Mouse (Mus musculus): ENCODE measurements around the gene Clp1.
A peak's percentile ranks its signal among the peaks of the same experiment; 100 is the strongest.
"Not testable (repeated sequence)": the region's sequence is repeated elsewhere in the genome, so short reads cannot be mapped to it uniquely, and the experiment has no call there.

Gene Clp1

DNA sequence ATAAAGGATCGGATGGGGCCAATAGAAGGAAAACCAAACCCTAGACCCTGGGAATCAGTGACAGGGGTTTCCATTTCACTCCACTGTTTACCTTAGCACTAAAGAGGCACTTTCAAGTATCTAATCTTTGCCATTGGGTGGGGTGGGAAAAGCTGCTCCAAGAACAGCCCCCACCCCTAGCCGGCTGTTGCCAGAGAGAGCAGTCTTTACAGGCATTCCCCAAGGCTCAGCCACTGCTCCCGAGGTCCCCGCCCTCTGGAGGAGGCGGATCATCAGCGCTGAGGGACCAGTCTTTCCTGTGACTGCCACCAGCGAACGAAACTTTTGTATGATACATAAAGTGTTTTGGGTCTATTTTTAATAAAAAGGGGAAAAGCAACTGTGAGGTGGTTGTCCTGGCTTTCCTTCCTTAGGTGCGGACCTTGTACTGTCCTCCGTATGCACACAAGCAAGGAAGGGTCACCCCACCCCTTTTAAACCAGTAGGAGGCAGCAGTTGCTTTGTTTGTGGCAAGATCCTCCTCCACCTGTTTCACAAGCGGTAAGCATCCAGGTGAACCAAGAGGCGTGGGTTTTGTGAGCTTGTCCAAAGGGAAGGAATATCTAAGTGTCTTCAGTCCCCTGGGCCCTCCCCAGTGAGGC lies 11.2 kb upstream of the Clp1 start:
- no peak for DNase-seq (ENCODE audit: low spot score in 2 of 2)

DNA sequence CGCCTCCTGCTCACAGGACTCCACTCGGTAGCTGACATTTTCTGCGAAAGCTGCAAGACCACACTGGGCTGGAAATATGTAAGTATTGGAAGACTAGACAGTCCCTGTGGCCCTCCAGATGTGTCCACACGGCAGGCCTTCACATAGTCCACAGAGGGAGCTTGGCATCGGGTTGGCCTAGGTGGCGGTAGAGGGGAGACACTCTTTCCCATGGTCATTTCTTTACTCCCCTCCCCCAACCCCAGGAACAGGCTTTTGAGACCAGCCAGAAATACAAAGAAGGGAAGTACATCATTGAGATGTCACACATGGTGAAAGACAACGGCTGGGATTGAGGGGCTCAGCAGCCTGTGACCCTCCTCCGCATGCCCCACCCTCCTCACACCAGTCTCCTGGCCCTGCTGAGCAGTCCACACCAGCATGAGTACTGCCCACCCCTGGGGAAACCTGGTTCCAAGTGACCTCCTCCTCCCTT lies 10.3 kb upstream of the Clp1 start:
- DNase-seq (ENCODE audit: low spot score in 2 of 2) = no peak

DNA sequence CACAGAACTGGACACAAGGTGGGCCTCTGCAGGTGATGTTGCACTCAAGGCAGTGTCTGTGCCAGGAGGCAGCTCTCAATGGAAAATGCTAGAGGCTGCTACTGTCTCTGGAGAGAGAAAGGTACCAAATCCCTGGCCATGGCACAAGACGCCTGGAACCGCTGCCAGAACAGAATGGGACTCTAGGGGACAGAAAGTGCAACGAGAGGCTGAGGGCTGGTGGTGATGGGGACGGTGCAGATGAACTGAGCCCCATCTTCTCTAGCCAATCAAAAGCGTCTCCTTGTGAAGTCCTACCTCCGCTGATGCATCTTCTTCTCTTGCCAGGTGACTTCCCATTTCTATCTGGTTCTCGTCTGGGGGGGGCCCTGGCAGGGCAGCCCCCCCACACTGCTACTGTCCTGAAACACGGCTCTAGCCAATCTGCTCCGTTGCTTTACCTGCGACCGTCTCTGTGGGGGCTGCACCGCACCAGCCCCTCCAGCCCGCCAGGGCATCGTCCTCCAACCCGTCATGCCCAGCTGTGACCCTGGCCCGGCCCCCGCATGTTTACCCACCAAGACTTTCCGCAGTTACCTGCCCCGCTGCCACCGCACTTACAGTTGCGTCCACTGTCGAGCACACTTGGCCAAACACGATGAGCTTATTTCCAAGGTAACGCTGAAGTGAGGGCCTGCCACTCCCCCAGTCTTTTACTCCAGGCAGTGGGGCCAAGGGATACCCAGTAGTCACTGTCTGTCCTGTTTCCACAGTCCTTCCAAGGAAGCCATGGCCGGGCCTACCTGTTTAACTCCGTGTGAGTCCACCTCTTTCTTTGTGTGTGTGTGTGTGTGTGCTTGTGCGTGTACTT lies 9.4 kb upstream of the Clp1 start:
- peak in 1 of 2 experiments; percentile 33 for DNase-seq (ENCODE audit: low spot score in 2 of 2)

DNA sequence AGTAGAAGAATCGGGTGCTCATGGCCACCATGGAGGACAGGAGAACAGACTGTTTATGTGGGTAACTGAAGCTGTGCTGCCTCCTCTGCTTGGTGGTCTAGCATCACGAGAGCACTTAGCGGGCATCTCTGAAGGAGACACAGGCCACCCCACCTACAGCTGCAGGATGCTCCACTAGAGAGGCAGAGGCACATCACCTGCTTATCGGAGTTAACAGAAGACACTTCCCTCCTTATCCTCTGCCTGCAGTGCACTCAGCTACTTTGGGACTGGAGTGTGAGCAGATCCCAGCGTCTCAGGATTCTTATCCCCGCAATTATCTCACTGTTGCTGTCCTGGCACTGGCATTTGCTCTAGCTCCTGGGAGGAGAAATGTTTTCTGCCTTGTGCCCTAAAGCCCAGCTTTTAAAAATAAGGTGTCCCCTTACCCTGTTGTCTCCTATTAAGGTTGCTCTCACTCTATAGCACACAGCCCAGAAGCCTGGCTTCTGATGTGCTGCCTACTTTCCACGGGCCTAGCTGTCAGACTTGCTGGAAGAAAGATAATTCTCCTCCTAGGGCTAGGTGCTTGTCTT lies 8.3 kb upstream of the Clp1 start:
- DNase-seq (ENCODE audit: low spot score in 2 of 2) = peak in 1 of 2 experiments; percentile 31

DNA sequence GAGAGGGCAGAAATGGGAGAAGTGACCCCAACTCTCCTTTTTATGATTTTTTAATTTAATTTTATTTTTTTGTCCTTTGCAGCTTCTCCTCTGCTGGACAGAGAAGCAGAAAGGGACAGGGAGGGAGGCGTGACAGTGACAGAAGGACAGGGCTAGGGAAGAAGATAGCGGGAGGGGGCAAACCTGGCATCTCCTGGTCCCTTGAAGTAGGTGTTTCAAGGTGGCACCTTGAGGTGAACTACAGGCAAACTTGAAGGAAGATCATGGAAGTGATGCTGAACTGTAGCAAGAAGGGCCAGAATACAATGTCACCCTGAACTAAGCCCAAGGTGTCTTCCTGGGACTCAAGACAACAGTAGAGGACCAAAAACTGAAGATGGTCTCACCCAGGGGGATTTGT lies 7.8 kb upstream of the Clp1 start:
- DNase-seq (ENCODE audit: low spot score in 2 of 2) = no peak

DNA sequence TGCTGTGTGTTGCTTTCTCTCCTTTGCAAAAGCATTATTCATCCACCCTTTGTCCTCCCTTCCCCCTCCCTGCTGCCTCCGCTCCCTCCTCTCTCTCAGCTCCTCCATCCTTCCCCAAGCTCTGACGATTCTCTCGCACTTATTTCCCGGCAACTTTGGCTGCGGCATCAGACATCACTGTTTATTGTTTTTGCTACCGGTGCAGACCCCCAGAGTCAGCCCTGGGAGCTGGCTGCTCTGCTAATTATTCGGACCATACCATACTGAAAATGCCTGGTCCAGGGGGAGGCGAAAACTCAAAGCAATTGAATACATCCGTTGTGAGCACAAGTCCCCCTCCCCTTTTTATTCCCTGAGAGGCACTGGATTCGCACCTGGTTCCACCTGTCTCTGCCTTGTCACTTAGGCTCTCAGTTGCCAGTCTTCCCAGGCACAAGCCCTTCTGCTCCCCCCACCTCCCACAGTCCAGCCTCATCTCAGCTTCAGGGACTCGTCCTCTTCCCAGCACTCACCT lies 7.3 kb upstream of the Clp1 start:
- peak; percentile 47 to 60 for DNase-seq (ENCODE audit: low spot score in 2 of 2)

DNA sequence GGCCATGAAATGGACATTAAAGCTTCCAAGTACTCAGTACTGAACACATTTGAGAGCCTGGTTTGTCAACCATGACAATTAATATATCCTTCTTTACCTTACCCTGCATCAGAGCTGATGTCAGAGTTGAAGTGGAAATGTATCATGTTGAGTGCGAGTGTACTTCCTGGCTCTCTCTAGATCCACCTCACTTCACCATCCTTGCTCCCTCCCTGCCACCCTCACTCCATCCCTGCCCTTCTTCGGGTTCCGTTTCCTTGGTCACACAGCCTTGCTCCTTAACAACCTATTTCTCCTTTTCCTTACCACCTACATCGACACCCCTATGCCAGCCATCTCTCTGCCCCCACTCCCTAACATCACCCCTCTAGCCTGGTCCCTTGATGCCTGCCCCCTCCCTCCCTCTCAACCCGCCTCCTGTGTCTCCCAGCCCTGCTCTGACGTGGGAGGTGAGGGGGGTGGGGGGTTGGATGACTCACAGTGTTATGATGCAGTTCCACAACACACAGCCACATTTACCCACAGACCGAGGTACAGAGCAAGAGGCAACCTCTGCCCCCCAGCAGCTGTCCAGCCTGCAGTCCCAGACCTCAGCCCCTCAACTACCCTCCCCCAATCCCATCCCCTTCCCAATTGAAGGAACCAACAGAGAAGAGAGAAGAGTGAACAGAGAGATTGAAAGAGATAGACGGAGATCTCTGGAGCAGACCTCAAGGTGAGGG lies 6.6 kb upstream of the Clp1 start, which contains the start of gene Ypel4:
Gene Ypel4 (plus strand): TSS at position 480 of the 722 bp plus-strand sequence.
- peak; percentile 79 to 83 for DNase-seq (ENCODE audit: low spot score in 2 of 2)

DNA sequence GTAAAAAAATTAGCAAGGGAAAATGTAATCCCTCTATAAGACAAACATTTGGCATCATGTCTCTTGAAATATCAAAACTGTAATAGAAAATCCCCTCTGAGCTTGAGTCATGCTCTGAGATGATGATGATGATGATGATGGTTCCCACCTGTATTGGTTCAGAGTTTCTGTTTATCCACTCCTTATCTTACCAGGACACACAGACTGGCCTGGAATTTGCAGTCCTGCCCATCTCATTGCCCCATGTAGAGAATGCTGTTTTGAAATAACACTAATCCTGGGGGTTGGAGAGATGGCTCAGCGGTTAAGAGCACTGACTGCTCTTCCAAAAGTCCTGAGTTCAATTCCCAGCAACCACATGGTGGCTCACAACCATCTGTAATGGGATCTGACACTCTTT lies 5.2 kb upstream of the Clp1 start:
- DNase-seq (ENCODE audit: low spot score in 2 of 2) = no peak

DNA sequence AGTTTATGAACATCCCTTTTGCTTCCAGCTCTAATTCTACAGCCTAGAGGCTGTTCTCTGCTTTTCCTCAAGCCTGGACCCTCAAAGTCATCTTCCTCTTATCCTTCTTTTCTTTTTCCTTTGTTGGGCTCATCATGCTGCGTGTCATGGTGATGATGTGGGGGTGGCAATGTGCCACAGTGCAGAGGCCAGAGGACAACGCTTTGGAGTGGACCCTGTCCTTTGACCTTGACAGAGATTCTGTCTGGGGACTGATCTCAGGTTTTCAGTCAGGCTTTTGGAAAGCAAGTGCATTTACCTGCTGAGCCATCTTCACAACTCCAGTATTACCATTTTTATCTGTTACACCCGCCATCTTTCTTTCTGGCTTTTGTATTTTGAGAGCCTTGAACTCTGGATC lies 4.1 kb upstream of the Clp1 start:
- DNase-seq (ENCODE audit: low spot score in 2 of 2) = no peak

DNA sequence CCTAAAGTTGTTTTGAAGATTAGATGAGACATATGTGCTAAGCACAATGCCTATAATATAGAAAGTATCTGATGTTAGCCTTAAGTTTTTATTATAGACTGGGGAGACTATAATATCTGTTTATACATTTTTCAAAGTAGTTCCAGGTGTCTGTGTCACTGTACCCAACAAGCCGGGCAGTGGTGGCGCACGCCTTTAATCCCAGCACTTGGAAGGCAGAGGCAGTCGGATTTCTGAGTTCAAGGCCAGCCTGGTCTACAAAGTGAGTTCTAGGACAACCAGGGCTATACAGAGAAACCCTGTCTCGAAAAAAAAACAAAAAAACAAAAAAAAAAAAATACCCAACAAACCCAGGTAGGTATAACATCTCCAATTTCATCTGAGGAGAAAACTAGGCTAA lies 1.0 kb upstream of the Clp1 start:
- not testable (repeated sequence) for DNase-seq (ENCODE audit: low spot score in 2 of 2)

DNA sequence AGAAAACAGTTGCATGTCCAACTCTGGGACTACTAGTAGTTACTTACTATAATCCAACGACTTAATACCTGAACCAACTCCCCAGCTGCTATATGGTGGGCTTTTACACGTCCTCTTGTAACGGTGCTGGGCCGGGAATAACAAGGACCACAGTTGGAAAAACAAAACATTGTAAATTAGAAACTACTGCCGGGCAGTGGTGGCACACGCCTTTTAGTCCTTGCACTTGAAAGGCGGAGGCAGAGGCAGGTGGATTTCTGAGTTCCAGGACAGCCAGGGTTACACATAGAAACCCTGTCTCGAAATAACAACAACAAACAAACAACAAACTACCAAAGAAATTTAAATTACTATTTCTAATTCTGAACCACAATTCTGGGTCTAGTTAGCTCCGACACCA lies 434 bp downstream of the Clp1 start:
- DNase-seq (ENCODE audit: low spot score in 2 of 2) = no peak

DNA sequence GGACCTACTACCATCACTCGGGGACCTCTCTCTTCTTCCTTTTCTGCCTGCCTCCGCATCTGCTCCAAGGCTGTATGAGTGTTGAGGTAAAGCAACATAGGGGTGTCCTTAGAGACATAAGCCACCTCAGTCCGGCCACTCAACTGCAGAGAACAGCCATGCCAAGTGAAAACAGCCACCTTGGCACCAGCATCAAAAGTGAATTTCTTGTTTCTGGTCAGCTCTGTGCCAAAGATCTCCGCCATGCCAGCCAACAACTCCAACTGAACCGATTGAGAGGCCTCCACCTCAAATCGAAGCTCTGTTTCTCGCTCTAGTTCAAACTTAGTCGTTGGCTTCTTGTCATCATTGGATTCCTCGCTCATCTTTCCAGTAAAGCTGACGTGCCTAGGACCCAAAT lies 1.4 kb downstream of the Clp1 start:
- DNase-seq (ENCODE audit: low spot score in 2 of 2) = no peak

DNA sequence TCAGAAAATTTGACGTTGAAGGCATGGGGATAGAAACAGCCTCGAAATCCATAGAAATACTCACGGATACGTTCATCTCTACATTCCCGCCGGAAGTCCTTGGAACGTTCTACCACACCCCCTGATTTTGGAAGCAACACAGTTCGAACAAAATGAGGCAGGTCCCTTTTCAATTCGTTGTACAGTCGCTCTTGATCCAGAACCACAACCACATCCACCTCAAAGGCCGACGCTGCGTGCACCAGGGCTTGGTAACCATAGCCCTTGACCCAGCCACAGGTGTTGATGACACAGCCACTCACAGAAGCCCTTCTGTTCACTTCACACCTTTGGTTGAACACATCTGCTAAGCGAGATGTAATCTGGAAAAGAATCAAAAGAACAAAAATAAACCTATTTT lies 3.3 kb downstream of the Clp1 start:
- no peak for DNase-seq (ENCODE audit: low spot score in 2 of 2)

DNA sequence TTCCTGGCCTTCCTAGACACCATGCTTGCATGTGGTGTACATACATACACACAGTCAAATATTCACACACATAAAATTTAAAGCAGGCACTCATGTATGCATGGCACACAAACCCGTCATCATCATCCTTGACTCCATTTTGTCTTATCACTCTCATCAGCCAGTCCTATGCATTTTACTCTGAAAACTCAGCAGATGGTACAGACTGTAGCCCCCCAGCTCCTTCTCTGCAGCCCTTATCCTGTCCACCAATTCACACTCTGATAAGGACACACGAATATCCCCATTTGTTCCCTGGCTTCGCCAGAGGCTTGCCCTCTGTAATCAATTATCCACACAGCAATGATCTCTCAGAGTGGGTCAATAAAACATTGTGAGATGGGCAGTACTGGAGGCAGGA lies 6.0 kb downstream of the Clp1 start:
- no peak for DNase-seq (ENCODE audit: low spot score in 2 of 2)

DNA sequence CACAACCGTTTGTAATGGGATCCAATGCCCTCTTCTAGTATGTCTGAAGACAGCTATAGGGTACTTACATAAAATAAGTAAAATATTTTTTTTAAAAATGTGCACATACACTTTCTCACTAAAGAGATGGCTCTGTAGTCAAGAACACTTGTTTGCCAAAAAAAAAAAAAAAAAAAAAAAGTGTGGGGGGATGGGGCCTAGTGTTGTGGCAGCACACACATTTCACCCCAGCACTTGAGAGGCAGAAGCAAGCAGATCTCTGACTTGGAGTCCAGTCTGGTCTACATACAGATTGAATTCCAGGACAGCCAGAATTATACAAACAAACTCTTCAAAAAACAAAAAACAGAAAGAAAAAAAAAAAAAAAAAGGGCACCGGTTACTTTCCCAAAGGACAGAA lies 6.4 kb downstream of the Clp1 start:
- DNase-seq (ENCODE audit: low spot score in 2 of 2) = no peak

DNA sequence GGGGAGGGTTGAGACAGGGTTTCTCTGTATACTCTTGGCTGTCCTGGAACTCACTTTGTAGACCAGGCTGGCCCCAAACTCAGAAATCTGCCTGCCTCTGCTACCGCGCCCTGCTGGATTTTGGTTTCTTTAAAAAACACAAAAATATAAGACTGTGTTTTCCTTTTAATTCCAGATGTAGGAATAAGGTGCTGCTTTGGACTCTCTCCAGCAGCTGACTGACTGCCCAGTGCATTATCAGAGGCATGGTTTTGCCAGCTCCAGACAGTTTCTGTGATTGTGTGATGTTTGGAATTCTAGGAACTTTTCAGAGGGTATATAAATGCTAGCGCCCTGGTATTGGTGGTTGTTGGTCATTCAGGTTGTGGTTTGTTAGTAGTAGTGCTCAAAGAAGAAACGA lies 9.8 kb downstream of the Clp1 start:
- no peak for DNase-seq (ENCODE audit: low spot score in 2 of 2)

DNA sequence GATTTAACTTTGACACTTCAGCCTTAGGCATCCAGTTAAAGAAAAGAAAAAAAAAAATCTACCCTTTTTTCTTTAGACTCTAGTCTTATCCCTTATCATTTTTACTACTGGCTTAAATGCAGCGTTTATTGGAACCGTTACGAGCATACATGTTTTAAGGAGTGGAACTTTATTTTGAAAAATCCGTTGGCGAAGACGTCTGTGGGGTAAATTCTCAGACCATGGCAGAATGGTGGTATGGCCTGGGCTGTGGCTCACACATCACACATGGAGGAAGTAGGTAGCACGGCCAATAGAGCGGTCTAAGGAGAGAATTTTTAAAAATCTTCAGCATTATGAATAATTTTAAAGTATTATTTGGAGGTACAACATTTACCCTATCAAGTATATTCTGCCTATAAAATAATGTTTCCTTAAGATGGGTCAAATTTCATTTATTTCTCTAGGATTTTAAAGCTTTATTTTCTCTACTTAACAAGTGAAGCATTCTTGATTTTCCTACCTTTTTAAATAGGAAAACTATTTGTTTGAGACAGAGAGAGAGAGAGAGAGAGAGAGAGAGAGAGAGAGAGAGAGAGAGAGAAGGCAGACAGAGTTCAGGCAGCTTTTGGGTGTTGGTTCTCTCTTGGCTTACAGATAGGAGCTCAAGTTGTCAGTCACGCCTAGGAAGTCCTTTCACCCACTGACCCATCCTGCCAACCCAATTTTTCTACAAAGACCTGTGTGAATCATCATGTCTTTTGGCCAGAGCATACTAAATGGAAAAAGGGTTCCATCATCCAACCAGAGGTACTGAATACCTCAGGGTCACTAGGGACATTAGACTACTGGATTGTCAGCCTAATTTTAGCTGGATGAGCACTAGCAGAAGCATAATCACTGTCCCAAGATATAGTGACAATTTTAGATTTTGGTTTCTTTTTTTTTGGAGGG lies 10.5 kb downstream of the Clp1 start:
- no peak for DNase-seq (ENCODE audit: low spot score in 2 of 2)

DNA sequence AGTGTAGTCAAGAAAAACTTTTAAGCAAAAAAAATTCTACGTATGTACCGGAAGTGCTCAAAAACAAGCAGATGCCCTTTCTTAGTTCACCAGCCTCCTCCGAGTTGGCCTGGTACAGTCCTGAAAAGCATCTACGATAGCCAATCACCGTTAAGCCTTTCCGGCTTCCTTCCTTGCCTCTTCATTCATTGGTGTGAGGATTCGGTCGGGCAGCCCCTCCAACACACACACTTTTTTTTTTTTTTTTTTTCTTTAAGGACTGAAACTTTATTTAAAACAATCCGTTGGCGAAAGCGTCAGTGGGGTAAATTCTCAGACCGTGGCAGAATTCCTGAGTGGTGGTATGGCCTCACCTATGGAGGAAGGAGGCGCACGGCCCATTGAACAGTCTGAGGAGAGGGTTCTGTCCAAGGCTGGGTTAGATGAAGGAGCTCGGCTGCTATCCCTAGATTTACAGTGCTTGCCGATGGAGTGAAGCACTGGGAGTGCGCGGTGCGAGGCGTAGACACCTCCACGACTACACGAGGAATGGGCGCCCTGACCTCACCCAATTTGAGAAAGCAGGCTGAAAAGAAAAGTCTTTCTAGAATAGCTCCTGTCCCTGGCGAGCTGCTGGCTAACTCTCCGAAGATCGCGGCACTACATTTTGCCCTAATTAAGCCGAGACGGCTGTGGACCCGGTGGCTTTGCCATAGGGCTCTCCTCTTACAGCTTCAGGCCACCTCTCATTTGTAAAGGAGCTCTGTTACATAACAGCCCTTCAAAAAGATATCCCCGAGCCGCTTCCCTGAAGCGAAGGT lies 11.4 kb downstream of the Clp1 start:
- DNase-seq (ENCODE audit: low spot score in 2 of 2) = peak; percentile 92 to 97

DNA sequence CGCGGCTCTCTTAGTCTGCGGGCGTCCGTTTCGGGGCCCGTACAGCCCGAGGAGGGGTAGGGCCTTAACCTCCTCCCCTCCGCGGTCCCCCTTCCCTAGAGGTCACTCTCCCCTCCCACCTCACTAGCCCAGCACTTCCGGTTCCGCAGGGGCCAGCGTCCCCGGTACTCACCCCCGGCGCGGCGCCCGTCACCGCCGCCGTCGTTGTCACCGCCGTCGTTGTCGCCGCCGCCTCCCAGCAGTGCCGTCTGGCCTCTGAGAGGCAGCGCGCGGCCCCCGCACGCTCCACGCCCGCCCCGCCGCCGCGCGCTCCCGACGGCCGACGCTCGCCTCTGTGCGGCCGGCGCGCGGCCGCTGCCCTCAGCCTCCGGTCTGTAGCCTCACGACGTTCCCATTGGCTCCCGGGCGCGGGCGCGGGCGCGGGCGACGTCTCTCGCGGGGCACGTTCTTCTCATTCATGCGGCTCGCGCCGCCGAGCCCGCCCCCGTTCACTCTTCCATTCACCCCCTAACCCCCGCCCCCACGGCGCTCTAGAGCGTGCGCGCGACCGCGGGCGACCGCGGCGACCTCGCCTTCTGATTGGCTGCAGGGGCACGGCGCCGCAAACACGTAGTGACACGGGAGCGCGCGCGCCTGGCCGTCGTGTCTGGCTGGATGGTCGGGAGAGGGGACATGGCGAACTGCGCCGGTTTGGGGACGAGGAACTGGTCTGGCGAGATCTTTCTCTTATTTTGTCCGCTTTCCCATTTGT lies 12.2 kb downstream of the Clp1 start, which contains the start of gene Zdhhc5:
Gene Zdhhc5 (minus strand): TSS at position 370 of the 751 bp plus-strand sequence.
- DNase-seq (ENCODE audit: low spot score in 2 of 2) = peak; percentile 99

Data from right cerebral cortex, postnatal 10 days (tissue).